Mouse (Mus musculus) kidney, adult 18-20 months (tissue): ENCODE results near the gene Ccdc13.

ENCODE experiments used
- DNase-seq: peaks from one replicate; pipeline ENCODE4 v3.0.0; 2021

Gene Ccdc13

DNA sequence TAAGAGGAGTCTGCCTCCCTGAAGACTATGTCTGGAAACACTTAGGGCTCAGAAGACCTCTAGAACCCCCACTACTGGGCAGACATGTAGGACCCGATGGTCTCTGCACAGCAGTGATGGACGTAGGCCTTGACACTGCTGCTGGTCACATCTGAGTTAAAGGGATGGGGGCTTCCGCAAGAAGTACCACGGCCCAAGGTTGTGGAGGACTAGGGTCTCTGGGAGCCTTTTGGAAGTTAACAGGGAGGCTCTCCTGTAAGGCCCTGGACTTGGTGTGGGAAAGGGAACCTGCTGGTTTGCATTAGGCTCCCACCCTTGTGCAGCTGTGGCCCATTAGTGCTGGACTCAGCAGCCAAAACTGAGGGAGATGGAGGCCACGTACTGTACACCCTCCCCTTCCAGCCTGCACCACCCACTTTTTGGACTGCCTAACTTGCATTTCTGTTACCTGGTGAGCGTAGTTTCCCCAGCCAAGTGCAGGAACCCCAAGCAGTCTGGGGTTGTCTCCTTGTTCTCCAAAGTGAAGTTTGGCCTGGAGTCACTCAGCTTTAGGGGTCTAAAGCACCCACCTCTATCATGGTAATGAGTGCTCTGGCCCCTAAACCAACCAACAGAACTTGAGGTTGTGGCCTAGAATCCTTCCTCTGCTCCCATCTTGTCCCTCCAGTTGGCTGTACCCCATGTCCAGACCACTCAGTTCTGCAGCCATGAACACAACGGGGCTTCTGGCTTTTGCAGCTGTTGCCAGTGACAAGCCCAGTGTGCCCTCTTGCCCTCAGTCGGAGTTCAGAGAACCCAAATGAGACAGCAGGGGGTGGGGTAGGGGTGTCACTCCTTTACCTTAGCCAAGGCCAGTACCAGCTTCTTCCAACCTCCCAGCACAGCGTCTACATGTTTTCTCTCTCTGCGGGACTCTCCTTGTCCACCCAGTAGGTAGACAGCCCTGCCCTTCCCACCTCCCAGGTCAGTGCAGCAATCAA is 81.1 kb downstream of the Ccdc13 start:
- no peak for DNase-seq

DNA sequence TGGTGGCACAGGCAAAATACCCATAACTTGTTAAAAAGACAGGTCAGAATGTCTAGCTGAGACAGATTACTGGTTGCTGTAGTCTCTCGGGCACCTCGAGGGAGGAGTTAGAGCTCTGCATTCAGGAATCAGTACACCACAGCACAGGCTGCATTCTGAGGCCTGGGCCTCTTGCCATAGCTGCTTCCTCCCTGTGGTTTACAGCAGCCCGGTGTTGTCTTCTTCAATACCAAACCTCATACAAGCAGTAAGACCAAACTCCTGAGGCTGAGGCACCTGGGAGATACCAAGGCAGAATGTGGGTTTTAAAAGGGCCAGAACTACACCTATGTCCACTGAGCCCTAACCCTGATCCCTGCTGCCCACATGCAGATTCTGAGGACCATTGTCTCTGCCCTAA is 81.8 kb downstream of the Ccdc13 start:
- DNase-seq, result no peak

DNA sequence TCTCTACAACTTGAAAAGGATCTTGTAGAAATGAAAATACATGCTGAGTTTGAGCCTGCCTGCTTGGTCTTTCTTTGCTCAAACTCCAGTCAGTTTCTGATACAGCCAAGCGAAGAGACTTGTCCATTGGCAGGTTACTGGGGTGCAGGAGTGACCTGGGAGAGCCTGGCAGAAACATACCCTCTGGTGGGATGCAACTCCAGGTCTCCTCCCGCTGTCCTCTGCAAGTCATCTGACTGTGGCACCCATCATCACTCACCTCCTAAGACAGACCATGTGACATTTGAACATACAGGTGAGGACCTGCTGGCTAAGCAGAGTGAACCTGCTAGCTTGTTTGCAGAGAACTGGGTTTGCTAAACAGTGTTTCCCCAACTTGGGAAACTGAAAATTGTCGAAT is 82.5 kb downstream of the Ccdc13 start:
- DNase-seq, result no peak

DNA sequence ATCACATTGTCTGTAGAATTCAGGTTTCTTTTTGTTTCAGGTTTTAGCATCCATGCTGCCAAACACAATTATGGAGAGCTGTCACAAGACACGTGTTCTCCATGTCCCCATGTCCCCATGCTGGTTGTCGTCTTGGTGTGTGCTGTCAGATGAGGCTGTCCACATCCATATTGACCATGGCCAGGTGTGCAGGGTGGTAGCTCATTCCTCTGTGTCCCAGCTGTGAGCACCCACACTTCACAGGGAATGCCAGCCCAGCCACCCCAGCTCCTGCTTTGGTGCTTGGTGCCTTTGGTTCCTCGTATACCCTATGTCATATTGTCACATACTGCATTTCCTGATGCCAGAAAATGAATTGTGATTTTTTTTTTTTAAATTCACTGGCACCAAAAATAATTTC is 84.6 kb downstream of the Ccdc13 start:
- DNase-seq, result no peak

DNA sequence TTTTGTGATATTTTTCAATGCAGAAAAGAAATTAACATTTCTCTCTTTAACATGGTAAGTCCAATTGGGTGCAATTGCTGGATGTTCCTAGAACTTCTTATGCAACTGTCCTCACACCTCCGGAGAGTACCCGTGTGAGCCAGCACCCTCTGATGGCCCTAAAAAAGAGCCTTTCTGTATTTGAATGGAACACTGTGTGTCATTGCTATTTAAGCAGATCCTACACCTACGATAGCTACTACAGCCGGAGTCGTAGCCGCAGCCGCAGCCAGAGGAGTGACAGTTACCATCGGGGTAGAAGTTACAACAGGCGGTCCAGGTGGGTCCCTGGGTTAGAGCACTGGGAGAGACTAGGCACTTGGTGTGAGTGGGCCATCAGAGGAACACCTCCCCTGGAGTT is 86.5 kb downstream of the Ccdc13 start:
- no peak for DNase-seq
